Mouse (Mus musculus): ENCODE results near the gene Cpeb3.
"Not testable (repeated sequence)": the region's sequence is repeated elsewhere in the genome, so short reads cannot be mapped to it uniquely, and the experiment has no call there.

Gene Cpeb3

DNA sequence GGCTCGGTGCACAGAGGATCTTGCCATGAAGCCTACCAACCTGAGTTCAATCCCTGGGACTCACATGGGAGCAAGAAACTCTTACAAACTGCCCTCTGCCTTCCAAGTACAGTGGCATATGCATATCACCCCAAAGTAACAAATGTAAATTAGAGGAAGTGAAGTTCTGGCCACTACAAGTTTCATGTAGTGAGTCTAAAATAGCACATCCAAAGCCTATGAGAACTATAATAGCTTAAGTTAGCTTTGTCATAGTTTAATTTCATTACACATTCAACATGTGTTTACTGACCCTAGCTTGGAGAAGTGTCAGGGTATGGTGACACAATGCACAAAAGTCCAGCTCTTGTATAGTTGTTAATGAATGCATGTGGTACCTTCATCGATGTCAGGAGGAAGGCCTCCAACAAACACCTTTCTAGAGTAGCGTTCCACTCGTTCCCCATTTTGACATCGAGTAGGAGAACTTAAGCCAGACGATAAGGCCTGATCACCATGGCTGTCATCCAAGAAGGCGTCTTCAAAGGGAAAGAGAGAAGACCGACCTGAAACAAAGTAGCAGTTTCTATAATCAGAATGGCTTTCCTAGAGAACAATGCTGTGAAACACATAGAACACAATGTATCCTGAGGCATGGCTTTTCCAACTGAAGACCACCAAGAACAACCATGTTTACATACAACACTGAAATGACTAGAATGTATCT lies 120.2 kb downstream of the Cpeb3 start:
- DNase-seq (ENCODE audit: low read depth, low spot score) = no peak

GRCm38 (mm10) chr19:37084546-37084945 lies 123.9 kb downstream of the Cpeb3 start:
- no peak for DNase-seq (ENCODE audit: low read depth, low spot score)

DNA sequence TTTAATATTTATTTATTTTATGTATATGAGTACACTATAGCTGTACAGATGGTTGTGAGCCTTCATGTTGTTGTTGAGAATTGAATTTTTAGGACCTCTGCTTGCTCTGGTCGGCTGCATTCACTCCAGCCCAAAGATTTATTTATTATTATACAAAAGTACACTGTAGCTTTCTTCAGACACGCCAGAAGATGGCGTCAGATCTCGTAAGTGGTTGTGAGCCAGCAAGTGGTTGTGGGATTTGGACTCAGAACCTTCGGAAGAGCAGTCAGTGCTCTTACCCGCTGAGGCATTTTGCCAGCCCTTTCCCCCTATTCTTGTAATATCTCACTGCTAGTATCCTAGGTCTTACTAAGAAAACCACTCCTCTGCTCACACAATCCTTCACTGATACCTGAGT lies 126.9 kb downstream of the Cpeb3 start:
- peak; percentile 32 for DNase-seq (ENCODE audit: low read depth, low spot score)

DNA sequence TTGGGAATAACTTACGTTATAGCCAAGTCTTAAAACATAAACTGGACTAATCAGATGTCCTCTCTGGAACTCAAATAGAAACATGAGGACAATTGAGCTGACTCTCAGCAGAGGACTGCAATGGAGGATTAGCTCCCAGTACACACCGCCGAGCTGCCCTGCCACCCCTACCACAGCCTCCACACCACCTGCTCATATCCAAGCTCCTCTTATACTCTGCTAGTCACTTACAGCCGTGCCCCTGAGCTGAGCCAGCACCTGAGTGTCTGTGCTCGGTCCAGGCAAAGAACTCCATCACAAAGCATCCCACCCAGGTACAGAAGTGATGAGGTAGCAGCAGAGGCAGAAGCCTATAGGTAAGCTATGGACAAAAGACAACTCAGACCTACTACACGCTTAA lies 129.2 kb downstream of the Cpeb3 start:
- no peak for DNase-seq (ENCODE audit: low read depth, low spot score)

GRCm38 (mm10) chr19:37078571-37078970 lies 129.8 kb downstream of the Cpeb3 start:
- no peak for DNase-seq (ENCODE audit: low read depth, low spot score)

- no peak for DNase-seq (ENCODE audit: low read depth, low spot score)
Observed at GRCm38 (mm10) chr19:37078064-37078463, 130.3 kb downstream of the Cpeb3 start.

DNA sequence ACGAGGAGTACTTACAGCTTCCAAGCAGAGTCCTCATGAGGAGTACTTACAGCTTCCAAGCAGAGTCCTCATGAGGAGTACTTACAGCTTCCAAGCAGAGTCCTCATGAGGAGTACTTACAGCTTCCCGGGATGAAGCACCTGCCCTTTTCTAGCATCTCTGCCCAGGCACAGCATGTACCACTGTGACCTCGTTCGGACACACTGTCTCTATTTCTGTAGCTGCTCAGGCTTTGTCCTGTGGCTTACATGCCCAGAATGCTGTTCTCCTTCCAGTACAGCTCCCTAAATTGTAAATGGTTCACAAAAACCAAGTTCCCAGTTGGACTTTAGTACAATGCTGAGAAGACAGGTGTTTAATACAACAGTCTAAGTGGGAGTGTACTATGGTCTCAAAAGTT lies 131.1 kb downstream of the Cpeb3 start:
- DNase-seq (ENCODE audit: low read depth, low spot score) = not testable (repeated sequence)

GRCm38 (mm10) chr19:37076646-37077045 lies 131.8 kb downstream of the Cpeb3 start:
- DNase-seq (ENCODE audit: low read depth, low spot score) = no peak

GRCm38 (mm10) chr19:37076116-37076515 lies 132.3 kb downstream of the Cpeb3 start:
- no peak for DNase-seq (ENCODE audit: low read depth, low spot score)

GRCm38 (mm10) chr19:37075690-37076089 lies 132.7 kb downstream of the Cpeb3 start:
- DNase-seq (ENCODE audit: low read depth, low spot score) = no peak

- no peak for DNase-seq (ENCODE audit: low read depth, low spot score)
Observed at GRCm38 (mm10) chr19:37074726-37075125, 133.7 kb downstream of the Cpeb3 start.

DNA sequence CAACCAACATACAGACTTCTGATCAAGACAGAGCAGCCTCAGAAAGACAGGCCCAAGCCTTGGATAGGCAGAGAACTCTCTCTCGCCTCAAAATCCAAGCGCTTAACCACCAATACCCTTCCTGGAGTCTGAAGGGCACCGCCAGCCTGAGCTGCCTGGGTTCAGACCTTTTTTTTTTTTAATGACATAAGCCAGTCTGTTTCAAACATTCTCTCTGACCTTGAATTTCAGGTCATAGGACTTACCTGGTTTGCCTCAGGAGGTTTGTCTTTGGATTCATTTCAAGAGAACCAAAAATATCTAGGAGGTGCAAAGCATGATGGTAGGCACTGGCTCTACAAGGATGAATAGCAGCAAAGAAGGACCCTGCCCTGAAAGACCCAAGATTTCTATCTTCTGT lies 134.1 kb downstream of the Cpeb3 start:
- no peak for DNase-seq (ENCODE audit: low read depth, low spot score)

DNA sequence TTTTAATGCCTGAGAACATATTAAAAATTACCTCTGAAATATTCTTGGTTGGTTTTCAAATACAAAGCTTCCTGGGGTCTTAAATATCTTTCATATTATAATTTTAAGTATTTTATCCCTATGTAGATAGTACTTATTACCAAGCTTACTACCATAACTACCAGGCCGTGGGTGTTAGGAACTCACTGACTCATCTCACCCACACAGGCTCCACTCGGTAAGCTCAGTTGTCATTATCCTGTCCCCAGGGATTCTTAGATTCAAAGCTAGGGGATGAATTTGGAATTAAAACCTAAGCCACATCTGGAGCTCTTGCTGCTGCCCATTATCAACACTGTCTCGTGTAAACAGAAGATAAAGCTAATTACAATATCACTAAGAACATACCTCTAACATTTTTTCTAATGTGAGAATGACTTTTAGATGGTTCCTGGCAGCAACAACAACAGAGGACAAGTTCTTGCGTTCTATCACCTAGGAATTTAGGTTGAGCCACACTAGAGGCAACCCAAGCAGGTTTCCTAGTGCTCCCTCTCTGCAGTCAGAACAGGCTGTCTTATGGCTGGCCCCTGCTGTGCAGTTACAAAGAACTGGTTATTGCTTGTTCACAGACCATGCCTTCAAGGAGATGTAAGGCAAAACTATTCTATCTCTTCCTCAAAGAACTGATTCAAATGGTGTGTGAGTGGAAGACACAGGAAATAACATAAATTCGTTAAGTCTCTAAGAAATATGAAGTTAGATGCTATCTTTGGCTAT lies 135.4 kb downstream of the Cpeb3 start:
- DNase-seq (ENCODE audit: low read depth, low spot score) = no peak

GRCm38 (mm10) chr19:37069243-37069642 lies 139.2 kb downstream of the Cpeb3 start:
- DNase-seq (ENCODE audit: low read depth, low spot score) = no peak

DNA sequence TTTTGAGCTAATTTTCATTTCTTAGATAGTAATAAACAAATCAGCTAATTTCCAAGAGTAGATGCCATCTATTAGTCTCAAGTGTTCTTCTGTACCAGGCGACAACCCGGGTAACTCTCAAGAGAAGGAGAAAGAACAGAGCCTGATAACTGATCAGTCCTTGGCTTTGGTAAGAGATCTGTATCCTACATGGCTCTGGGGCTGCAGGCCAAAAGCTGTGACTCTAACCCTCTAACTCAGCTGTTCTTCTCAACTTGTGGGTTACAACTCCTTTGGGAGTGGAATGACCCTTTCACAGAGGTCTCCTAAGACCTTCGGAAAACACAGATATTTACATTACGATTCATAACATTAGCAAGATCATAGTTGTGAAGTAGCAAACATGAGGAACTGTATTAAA lies 148.3 kb downstream of the Cpeb3 start:
- DNase-seq (ENCODE audit: low read depth, low spot score) = no peak

- DNase-seq (ENCODE audit: low read depth, low spot score) = no peak
Observed at GRCm38 (mm10) chr19:37059623-37060022, 148.8 kb downstream of the Cpeb3 start.

GRCm38 (mm10) chr19:37057161-37057905 lies 151.1 kb downstream of the Cpeb3 start:
- no peak for DNase-seq (ENCODE audit: low read depth, low spot score)

DNA sequence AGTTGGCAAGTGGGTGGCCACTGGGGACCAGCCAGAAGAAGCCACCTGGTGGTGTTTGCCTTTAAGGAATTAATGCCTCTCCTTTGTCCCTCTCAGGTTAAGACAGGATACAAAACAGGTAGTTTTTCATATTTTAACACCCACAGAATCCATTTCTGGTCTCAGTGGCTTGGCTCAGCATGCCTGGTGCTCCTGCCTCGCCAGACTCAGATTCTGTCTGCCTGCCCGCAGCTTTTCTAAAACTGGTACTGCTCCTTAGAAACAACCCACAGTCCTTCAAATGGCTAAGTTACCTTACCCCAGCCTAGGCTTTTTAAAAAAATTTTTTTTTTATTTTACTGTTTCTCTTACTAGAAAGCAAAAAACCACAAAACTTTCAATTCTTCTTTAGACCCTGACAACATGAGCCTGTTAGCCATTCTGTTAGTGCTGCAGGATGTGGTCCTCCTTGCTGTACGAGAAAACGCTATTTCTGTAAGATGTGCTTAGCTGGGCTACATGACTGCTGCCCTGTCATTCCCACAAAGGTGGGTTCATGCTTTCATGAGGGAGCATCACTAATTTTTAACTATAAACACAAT lies 152.3 kb downstream of the Cpeb3 start:
- DNase-seq (ENCODE audit: low read depth, low spot score) = no peak

DNA sequence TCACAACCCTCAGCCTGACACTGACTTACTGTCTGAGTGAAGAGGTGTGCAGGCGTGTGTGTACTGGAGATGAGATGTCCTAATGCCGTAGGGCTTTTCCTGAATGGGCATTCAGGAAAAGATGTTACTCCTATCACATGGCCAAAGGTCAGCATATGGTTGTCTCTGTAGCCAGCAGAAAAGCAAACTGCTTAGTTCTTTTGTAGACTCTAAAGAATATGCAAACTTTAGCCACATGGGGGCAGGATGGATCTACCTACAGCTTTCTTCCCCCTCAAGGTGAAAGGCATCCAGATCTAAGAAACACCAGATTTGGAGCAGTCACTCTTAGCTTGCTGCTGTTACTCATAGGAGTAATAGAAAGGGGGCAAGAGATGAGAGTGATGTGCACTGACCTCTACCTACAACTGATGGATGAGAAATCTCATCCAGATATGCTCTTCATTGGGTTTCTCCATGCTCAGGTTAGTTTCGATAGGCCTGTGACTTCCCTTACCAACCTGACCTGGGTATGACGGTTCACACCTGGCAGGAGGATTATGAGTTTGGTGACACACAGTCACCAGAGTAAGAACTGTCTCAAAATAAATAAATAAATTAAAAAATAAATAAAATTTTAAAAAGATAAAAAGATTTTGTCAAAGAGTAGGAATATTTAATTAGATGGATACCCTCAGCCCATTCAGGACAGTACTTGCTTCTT lies 157.6 kb downstream of the Cpeb3 start:
- DNase-seq (ENCODE audit: low read depth, low spot score) = peak; percentile 66

GRCm38 (mm10) chr19:37048507-37048906 lies 159.9 kb downstream of the Cpeb3 start:
- no peak for DNase-seq (ENCODE audit: low read depth, low spot score)

GRCm38 (mm10) chr19:37044431-37044830 lies 164.0 kb downstream of the Cpeb3 start:
- DNase-seq (ENCODE audit: low read depth, low spot score) = no peak

DNA sequence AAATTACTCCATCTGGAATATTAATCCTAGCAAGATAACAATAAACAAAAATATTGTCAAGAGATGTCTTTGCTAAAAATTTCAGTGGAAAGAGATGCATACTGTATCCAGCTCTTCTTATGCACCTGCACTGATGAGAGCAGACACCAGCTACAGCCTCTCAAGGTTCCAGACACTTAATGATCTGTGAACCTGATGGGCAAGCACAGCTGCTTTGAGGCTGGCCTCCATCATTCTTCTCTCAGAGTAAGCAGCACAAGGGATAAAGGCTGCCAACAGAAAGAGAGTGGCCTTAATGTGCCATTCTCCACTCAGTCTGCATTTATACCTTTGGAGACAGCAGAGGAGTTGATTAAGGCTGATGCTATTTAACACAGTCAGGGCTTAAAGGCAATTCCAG lies 167.5 kb downstream of the Cpeb3 start:
- no peak for DNase-seq (ENCODE audit: low read depth, low spot score)

Data from ES-CJ7 (cell line).